Mouse (Mus musculus): ENCODE results near the gene Spock1.

- TF ChIP-seq CTCF (IDR thresholded peaks at IDR 0.05; ENCODE audit: low read depth, low read length) (no peak), POLR2A (IDR thresholded peaks at IDR 0.05; ENCODE audit: extremely low read depth, insufficient read depth, low read length) (no peak)
Observed at GRCm38 (mm10) chr13:57919947-57920346, 11.8 kb upstream of the Spock1 start.

Measured in liver, adult 2 months (tissue).